Mouse (Mus musculus): Measurements from ENCODE around the gene Ccdc82. TPM values are rescaled to one million over a fixed set of nuclear protein-coding genes. Genes with fewer than 3 reads are reported as not detected.

Gene Ccdc82
- total and polyA plus RNA-seq, 3 experiments: 9.5 to 11.9 (median 11.3) TPM

DNA sequence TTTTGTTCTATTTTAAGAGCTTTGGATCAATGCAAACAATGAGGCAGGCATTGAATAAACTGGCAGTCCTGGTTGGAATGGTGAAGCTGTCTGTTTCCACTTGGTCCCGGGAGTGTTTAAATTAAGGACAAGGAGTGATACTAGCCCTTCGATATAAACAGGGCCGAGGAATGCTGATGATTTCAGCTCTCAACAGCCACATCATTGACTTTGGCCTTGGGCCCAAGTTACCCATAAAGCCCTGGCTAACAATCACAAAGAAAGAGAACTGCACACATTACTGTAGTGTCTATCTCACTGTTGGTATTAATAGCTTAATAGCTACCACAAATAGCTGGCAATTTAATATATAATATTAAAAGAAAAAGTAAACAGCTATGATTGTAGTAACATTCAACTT lies 46.7 kb upstream of the Ccdc82 start:
- Histone ChIP-seq H3K27ac (ENCODE audit: insufficient read depth, low read depth) (no peak overlapping the region), H3K79me2 (replicated peaks; ENCODE audit: control insufficient read depth, extremely low read depth, insufficient read depth, poor library complexity, severe bottlenecking) (no peaks in the 10 kb centered on the region), H3K4me1 (ENCODE audit: control insufficient read depth in 1 of 2, insufficient read depth in 2 of 2) (no peaks in the 10 kb centered on the region; a peak in 1 of 4 replicates), H3K4me2 (ENCODE audit: insufficient read depth, low read depth, poor library complexity, severe bottlenecking) (no peak overlapping the region), H3K27me3 (replicated peaks) (no peaks in the 10 kb centered on the region), H3K9ac (ENCODE audit: insufficient read depth, low read depth) (no peak overlapping the region), H3K4me3 (replicated peaks in 1 of 3; ENCODE audit: low read depth in 2 of 3, low read length in 2 of 3, poor library complexity in 1 of 3) (no peak overlapping the region), H3K9me3 (replicated peaks; ENCODE audit: low read length) (peaks cover 4% of the 10 kb centered on the region), H3K36me3 (replicated peaks in 1 of 2; ENCODE audit: control insufficient read depth in 1 of 2, insufficient read depth in 1 of 2, low read length in 1 of 2) (no peaks in the 10 kb centered on the region)
- in situ Hi-C loops (cut with MboI; ENCODE audit: low pct_ligation_motif_present, low pct_unique_long_range_greater_than_20kb, low sequenced_read_pairs): no loop called here
- no peak for DNase-seq (ENCODE audit: extremely low read depth)
- dilution Hi-C loops (cut with MboI; ENCODE audit: extremely low pct_ligation_motif_present, extremely low pct_unique_long_range_greater_than_20kb, low sequenced_read_pairs): no loop called here
- TF ChIP-seq USF2 (conservative IDR thresholded peaks at IDR 0.05; ENCODE audit: low read depth, low read length) (no peak), NELFE (IDR thresholded peaks at IDR 0.05; ENCODE audit: low read depth, low read length) (no peak), E2F4 (IDR thresholded peaks at IDR 0.05; ENCODE audit: insufficient replicate concordance, low read depth, low read length) (no peak), ZMIZ1 (IDR thresholded peaks at IDR 0.05; ENCODE audit: low read depth, low read length) (no peak), ETS1 (conservative IDR thresholded peaks at IDR 0.05; ENCODE audit: low read depth, low read length) (no peak), CHD1 (IDR thresholded peaks at IDR 0.05; ENCODE audit: low read depth, low read length) (no peak), MEF2A (IDR thresholded peaks at IDR 0.05; ENCODE audit: borderline replicate concordance, low read depth, low read length) (no peak), BHLHE40 (IDR thresholded peaks at IDR 0.05; ENCODE audit: low read depth, low read length) (no peak), EP300 (IDR thresholded peaks at IDR 0.05; ENCODE audit: low read length) (no peak), MAZ (IDR thresholded peaks at IDR 0.05; ENCODE audit: low read depth, low read length) (no peak)

DNA sequence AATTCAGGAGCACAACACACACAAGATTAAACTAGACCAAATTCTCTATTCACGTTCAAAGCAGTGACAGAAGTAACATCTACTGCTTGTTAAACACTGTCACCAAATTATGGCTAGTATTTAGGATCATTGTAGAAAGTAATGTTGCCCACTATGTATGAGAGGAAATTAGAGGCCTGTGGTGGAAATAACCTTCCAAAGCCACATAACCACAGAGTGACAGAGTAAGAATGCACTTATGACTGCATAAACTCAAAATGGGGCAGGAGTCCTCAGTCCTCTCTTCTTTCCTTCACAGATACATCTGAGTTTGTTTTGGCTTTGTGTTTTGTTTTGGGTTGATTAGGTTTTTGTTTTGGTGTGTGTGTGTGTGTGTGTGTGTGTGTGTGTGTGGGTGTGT lies 43.6 kb upstream of the Ccdc82 start:
- Histone ChIP-seq H3K9ac (ENCODE audit: insufficient read depth, low read depth) (no peak overlapping the region), H3K4me2 (ENCODE audit: insufficient read depth, low read depth, poor library complexity, severe bottlenecking) (no peak overlapping the region), H3K4me3 (replicated peaks in 1 of 3; ENCODE audit: low read depth in 2 of 3, low read length in 2 of 3, poor library complexity in 1 of 3) (no peak overlapping the region), H3K79me2 (replicated peaks; ENCODE audit: control insufficient read depth, extremely low read depth, insufficient read depth, poor library complexity, severe bottlenecking) (no peaks in the 10 kb centered on the region), H3K9me3 (replicated peaks; ENCODE audit: low read length) (no peaks in the 10 kb centered on the region), H3K4me1 (ENCODE audit: control insufficient read depth in 1 of 2, insufficient read depth in 2 of 2) (no peaks in the 10 kb centered on the region; a peak in 1 of 4 replicates), H3K36me3 (replicated peaks in 1 of 2; ENCODE audit: control insufficient read depth in 1 of 2, insufficient read depth in 1 of 2, low read length in 1 of 2) (no peaks in the 10 kb centered on the region), H3K27ac (ENCODE audit: insufficient read depth, low read depth) (no peak overlapping the region), H3K27me3 (replicated peaks) (no peaks in the 10 kb centered on the region)
- peak; percentile 16 for DNase-seq (ENCODE audit: extremely low read depth)
- no peak for TF ChIP-seq MAZ (IDR thresholded peaks at IDR 0.05; ENCODE audit: low read depth, low read length)
- TF ChIP-seq CTCF (conservative IDR thresholded peaks at IDR 0.05 in 1 of 2, IDR thresholded peaks at IDR 0.05 in 1 of 2; ENCODE audit: low read depth in 2 of 2, low read length in 2 of 2): no peak
- TF ChIP-seq HCFC1 (IDR thresholded peaks at IDR 0.05; ENCODE audit: low read depth, low read length): no peak
- no peak for TF ChIP-seq ZNF384 (IDR thresholded peaks at IDR 0.05; ENCODE audit: low read depth, low read length)
- no peak for TF ChIP-seq NRF1 (IDR thresholded peaks at IDR 0.05; ENCODE audit: low read depth, low read length)
- TF ChIP-seq E2F4 (IDR thresholded peaks at IDR 0.05; ENCODE audit: insufficient replicate concordance, low read depth, low read length): no peak
- no peak for TF ChIP-seq POLR2A (IDR thresholded peaks at IDR 0.05; ENCODE audit: low read depth, low read length)
- TF ChIP-seq UBTF (IDR thresholded peaks at IDR 0.05; ENCODE audit: low read depth, low read length): no peak
- no peak for TF ChIP-seq USF1 (IDR thresholded peaks at IDR 0.05; ENCODE audit: low read depth, low read length)
- no peak for TF ChIP-seq MAX (IDR thresholded peaks at IDR 0.05; ENCODE audit: low read length)
- TF ChIP-seq POLR2AphosphoS2 (IDR thresholded peaks at IDR 0.05; ENCODE audit: low read depth, low read length): no peak
- TF ChIP-seq EP300 (IDR thresholded peaks at IDR 0.05; ENCODE audit: low read length): no peak
- TF ChIP-seq USF2 (conservative IDR thresholded peaks at IDR 0.05; ENCODE audit: low read depth, low read length): no peak
- no peak for TF ChIP-seq MXI1 (IDR thresholded peaks at IDR 0.05; ENCODE audit: low read depth, low read length)
- TF ChIP-seq KAT2A (IDR thresholded peaks at IDR 0.05; ENCODE audit: insufficient replicate concordance, low read length): no peak
- no peak for TF ChIP-seq RAD21 (IDR thresholded peaks at IDR 0.05; ENCODE audit: low read depth, low read length)
- TF ChIP-seq ZKSCAN1 (IDR thresholded peaks at IDR 0.05; ENCODE audit: borderline replicate concordance, low read depth, low read length): no peak
- no peak for TF ChIP-seq PAX5 (IDR thresholded peaks at IDR 0.05; ENCODE audit: low read length)
- in situ Hi-C loops (cut with MboI; ENCODE audit: low pct_ligation_motif_present, low pct_unique_long_range_greater_than_20kb, low sequenced_read_pairs): no loop called here
- dilution Hi-C loops (cut with MboI; ENCODE audit: extremely low pct_ligation_motif_present, extremely low pct_unique_long_range_greater_than_20kb, low sequenced_read_pairs): no loop called here
